Mouse (Mus musculus): ENCODE data around the gene Cd7. TPM values are rescaled to one million over a fixed set of nuclear protein-coding genes. Genes with fewer than 3 reads are reported as not detected.
A peak's percentile ranks its signal among the peaks of the same experiment; 100 is the strongest.

The Cd7 gene
- total and polyA plus RNA-seq, 3 experiments = 0.33 to 0.58 TPM; not detected in 1

DNA sequence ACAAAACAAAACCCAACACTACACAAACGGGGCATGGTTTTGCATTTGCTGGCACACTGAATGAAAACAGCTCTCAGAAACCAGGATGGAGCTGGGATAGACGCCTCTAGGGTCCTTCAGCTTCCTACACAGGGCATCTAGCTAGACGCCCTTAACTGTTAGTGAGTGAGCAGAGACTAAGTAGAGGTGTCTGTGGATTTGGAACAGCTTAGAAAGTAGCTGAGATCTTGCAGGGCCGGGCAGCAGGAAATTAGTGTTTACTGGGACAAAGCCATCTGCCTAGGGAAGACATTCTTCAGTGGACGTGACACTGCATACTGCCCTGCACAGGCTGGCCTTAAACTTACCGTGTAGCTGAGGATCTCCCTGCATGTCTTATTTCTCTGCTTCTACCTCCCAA, 23.7 kb downstream of the Cd7 start:
- Histone ChIP-seq H3K9me3 (replicated peaks; ENCODE audit: insufficient read depth, low read length) (no peaks in the 10 kb centered on the region), H3K27ac (ENCODE audit: control insufficient read depth, low read depth, low read length) (no peak overlapping the region), H3K27me3 (ENCODE audit: control insufficient read depth in 1 of 2, insufficient read depth in 2 of 2, low read length in 2 of 2) (no peaks in the 10 kb centered on the region), H3K79me2 (ENCODE audit: control insufficient read depth, insufficient read depth, low read length, poor library complexity) (no peaks in the 10 kb centered on the region), H3K4me3 (ENCODE audit: control insufficient read depth in 1 of 2, insufficient read depth in 1 of 2, low read depth in 2 of 2, low read length in 2 of 2) (no peak overlapping the region), H3K36me3 (ENCODE audit: control insufficient read depth in 1 of 2, insufficient read depth in 2 of 2, low read length in 2 of 2) (no peaks in the 10 kb centered on the region), H3K4me1 (ENCODE audit: control insufficient read depth in 1 of 2, insufficient read depth in 2 of 2, low read length in 2 of 2) (peaks cover 0 to 3% of the 10 kb centered on the region in 2 experiments; a peak in 1 of 4 replicates), H3K9ac (ENCODE audit: control insufficient read depth, low read depth, low read length, poor library complexity, severe bottlenecking) (no peak overlapping the region)
- TF ChIP-seq CHD1 (IDR thresholded peaks at IDR 0.05; ENCODE audit: low read depth, low read length) (no peak), UBTF (IDR thresholded peaks at IDR 0.05; ENCODE audit: borderline replicate concordance, insufficient read depth, low read depth, low read length) (no peak), MYB (IDR thresholded peaks at IDR 0.05; ENCODE audit: low read depth, low read length) (no peak), CHD2 (IDR thresholded peaks at IDR 0.05; ENCODE audit: low read length) (no peak)
- no peak for DNase-seq (ENCODE audit: low read depth, low spot score)

DNA sequence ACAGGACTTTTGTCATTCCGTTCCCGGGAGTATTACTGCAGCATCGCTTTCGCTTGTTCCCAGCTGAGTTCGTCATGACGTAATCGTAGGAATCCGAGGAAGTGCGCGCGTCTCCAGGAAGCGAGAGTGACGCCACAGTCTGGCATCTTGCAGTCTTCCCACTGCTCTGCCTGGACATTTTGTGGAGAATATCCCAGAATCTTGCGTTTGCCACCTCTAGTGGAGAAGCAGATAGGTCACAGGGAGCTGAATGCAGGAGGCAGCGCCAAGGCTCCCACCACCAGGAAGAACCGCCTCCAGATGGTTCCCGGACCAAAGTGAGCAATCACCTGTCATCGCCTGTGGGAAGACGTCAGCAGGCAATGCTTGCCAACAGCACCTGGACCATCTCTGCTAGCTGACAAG, 24.3 kb downstream of the Cd7 start:
- H3K27me3 ChIP-seq (ENCODE audit: control insufficient read depth in 1 of 2, insufficient read depth in 2 of 2, low read length in 2 of 2) = no peaks in the 10 kb centered on the region

DNA sequence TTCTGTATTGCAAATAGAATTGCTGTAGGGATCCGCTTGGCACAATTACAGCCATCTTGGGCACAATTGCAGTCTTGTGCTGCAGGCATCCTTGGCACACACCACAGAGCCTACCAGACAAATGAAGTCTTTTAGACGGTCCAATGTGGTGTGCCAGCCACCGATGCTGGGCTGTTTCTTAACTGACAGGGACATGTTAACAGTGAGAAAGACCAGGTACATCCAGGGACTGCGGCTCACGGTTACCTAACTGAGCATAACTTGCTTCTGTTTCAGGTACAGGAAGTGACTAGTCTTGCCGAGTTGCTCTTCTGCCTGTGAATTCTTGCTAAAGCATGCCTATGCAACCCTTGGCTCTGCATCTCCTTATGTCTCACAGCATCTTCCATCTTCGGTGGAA, 25.6 kb downstream of the Cd7 start:
- no peaks in the 10 kb centered on the region for H3K9me3 ChIP-seq (replicated peaks; ENCODE audit: insufficient read depth, low read length)
- no peak overlapping the region for H3K27ac ChIP-seq (ENCODE audit: control insufficient read depth, low read depth, low read length)
- H3K27me3 ChIP-seq (ENCODE audit: control insufficient read depth in 1 of 2, insufficient read depth in 2 of 2, low read length in 2 of 2) = no peaks in the 10 kb centered on the region
- H3K79me2 ChIP-seq (ENCODE audit: control insufficient read depth, insufficient read depth, low read length, poor library complexity) = no peaks in the 10 kb centered on the region
- TF ChIP-seq EP300 (IDR thresholded peaks at IDR 0.05; ENCODE audit: low read depth in 1 of 2, low read length in 2 of 2) (no peak), RAD21 (IDR thresholded peaks at IDR 0.05; ENCODE audit: low read depth, low read length) (no peak), ZMIZ1 (IDR thresholded peaks at IDR 0.05; ENCODE audit: low read depth, low read length) (no peak), MYC (IDR thresholded peaks at IDR 0.05; ENCODE audit: low read depth, low read length) (no peak), POLR2AphosphoS5 (IDR thresholded peaks at IDR 0.05; ENCODE audit: borderline replicate concordance, low read depth, low read length) (no peak), RCOR1 (IDR thresholded peaks at IDR 0.05; ENCODE audit: low read depth, low read length) (no peak), CHD1 (IDR thresholded peaks at IDR 0.05; ENCODE audit: low read depth, low read length) (no peak), USF1 (IDR thresholded peaks at IDR 0.05; ENCODE audit: low read depth, low read length) (no peak), POLR2A (IDR thresholded peaks at IDR 0.05; ENCODE audit: control insufficient read depth in 1 of 2, insufficient read depth in 1 of 2, low read depth in 1 of 2, low read length in 2 of 2, poor library complexity in 1 of 2) (no peak), SMC3 (IDR thresholded peaks at IDR 0.05; ENCODE audit: low read depth, low read length) (no peak), HCFC1 (IDR thresholded peaks at IDR 0.05; ENCODE audit: low read depth, low read length) (no peak), MXI1 (IDR thresholded peaks at IDR 0.05; ENCODE audit: low read depth, low read length) (no peak), ZKSCAN1 (IDR thresholded peaks at IDR 0.05; ENCODE audit: low read depth, low read length) (no peak), SIN3A (IDR thresholded peaks at IDR 0.05; ENCODE audit: low read length) (no peak), TCF12 (IDR thresholded peaks at IDR 0.05; ENCODE audit: low read depth, low read length) (no peak)
- DNase-seq (ENCODE audit: low read depth, low spot score) = no peak
- H3K4me1 ChIP-seq (ENCODE audit: control insufficient read depth in 1 of 2, insufficient read depth in 2 of 2, low read length in 2 of 2) = peaks cover 3 to 4% of the 10 kb centered on the region in 2 experiments; a peak in 2 of 4 replicates
- no peak overlapping the region for H3K9ac ChIP-seq (ENCODE audit: control insufficient read depth, low read depth, low read length, poor library complexity, severe bottlenecking)
- no peak overlapping the region for H3K4me3 ChIP-seq (ENCODE audit: control insufficient read depth in 1 of 2, insufficient read depth in 1 of 2, low read depth in 2 of 2, low read length in 2 of 2)
- H3K36me3 ChIP-seq (ENCODE audit: control insufficient read depth in 1 of 2, insufficient read depth in 2 of 2, low read length in 2 of 2) = no peaks in the 10 kb centered on the region

More for the DNA sequence above, 24.3 kb downstream of the Cd7 start:
- H3K4me1 ChIP-seq (ENCODE audit: control insufficient read depth in 1 of 2, insufficient read depth in 2 of 2, low read length in 2 of 2) = peaks cover 3 to 4% of the 10 kb centered on the region in 2 experiments; a peak in 2 of 4 replicates
- H3K9me3 ChIP-seq (replicated peaks; ENCODE audit: insufficient read depth, low read length) = no peaks in the 10 kb centered on the region
- no peaks in the 10 kb centered on the region for H3K36me3 ChIP-seq (ENCODE audit: control insufficient read depth in 1 of 2, insufficient read depth in 2 of 2, low read length in 2 of 2)
- no peaks in the 10 kb centered on the region for H3K79me2 ChIP-seq (ENCODE audit: control insufficient read depth, insufficient read depth, low read length, poor library complexity)
- H3K27ac ChIP-seq (ENCODE audit: control insufficient read depth, low read depth, low read length) = no peak overlapping the region
- no peak overlapping the region for H3K9ac ChIP-seq (ENCODE audit: control insufficient read depth, low read depth, low read length, poor library complexity, severe bottlenecking)
- no peak overlapping the region for H3K4me3 ChIP-seq (ENCODE audit: control insufficient read depth in 1 of 2, insufficient read depth in 1 of 2, low read depth in 2 of 2, low read length in 2 of 2)
- TF ChIP-seq ETS1 (IDR thresholded peaks at IDR 0.05; ENCODE audit: low read depth, low read length) = 0 out of 2 replicates have a peak, but pooled peaks have one; percentile 29
- TF ChIP-seq ZC3H11A (IDR thresholded peaks at IDR 0.05; ENCODE audit: low read depth, low read length) = no peak
- no peak for TF ChIP-seq E2F4 (IDR thresholded peaks at IDR 0.05; ENCODE audit: borderline replicate concordance, low read depth, low read length)
- no peak for TF ChIP-seq POLR2AphosphoS5 (IDR thresholded peaks at IDR 0.05; ENCODE audit: borderline replicate concordance, low read depth, low read length)
- TF ChIP-seq SMC3 (IDR thresholded peaks at IDR 0.05; ENCODE audit: low read depth, low read length) = no peak
- no peak for TF ChIP-seq MYC (IDR thresholded peaks at IDR 0.05; ENCODE audit: low read depth, low read length)
- TF ChIP-seq TCF12 (IDR thresholded peaks at IDR 0.05; ENCODE audit: low read depth, low read length) = 0 out of 2 replicates have a peak, but pooled peaks have one; percentile 6
- TF ChIP-seq BHLHE40 (IDR thresholded peaks at IDR 0.05; ENCODE audit: borderline replicate concordance, low read depth, low read length) = no peak
- no peak for TF ChIP-seq MAFK (IDR thresholded peaks at IDR 0.05; ENCODE audit: borderline replicate concordance, low read depth, low read length)
- no peak for TF ChIP-seq TBP (IDR thresholded peaks at IDR 0.05; ENCODE audit: low read depth, low read length)
- TF ChIP-seq POLR2A (IDR thresholded peaks at IDR 0.05; ENCODE audit: control insufficient read depth in 1 of 2, insufficient read depth in 1 of 2, low read depth in 1 of 2, low read length in 2 of 2, poor library complexity in 1 of 2) = no peak
- DNase-seq (ENCODE audit: low read depth, low spot score) = no peak

All from MEL (cell line).